Mouse (Mus musculus): ENCODE results near the gene Kcmf1. TPM values are rescaled to one million over a fixed set of nuclear protein-coding genes. Genes with fewer than 3 reads are reported as not detected.

The Kcmf1 gene
- total RNA-seq, 4 experiments from 2014 or later = 66.2 to 67.2 (median 67.1) TPM

Other genes starting within 250 kb of the Kcmf1 start
- gene Tcf7l1, start 110.7 kb downstream of the Kcmf1 start, total RNA-seq (2022) = 1 to 10 TPM; 3.1 to 4.6 (median 4.1) TPM
- gene Tmsb10, start 58.8 kb upstream of the Kcmf1 start, total RNA-seq (2022) = 100 to 1,000 TPM; 329 to 544 (median 431) TPM

Measured in left cerebral cortex, adult 8-10 months (tissue).